Comparison of ENCODE assay signal across 7 mouse cellular contexts in genomic region chr9:61558621-61559020, GRCm38 (mm10).
A peak's percentile ranks its signal among the peaks of the same experiment; 100 is the strongest.
DNase-seq lines count a peak whose midpoint lies in the region; ATAC-seq lines count a peak whose summit lies in the region.

No protein-coding gene starts in this region.

- H3K4me2 ChIP-seq in neural tube, embryonic 13.5 days, result no peak overlapping the region
- no peak overlapping the region for H3K4me2 ChIP-seq in neural tube, embryonic 14.5 days (ENCODE audit: low read depth, low read length)

- H3K27ac ChIP-seq in neural tube, embryonic 13.5 days (replicated peaks), result no peak overlapping the region
- H3K27ac ChIP-seq in neural tube, embryonic 14.5 days (ENCODE audit: low read depth, low read length), result no peak overlapping the region

- H3K4me3 ChIP-seq in neural tube, embryonic 13.5 days, result no peak overlapping the region
- H3K4me3 ChIP-seq in neural tube, embryonic 14.5 days (ENCODE audit: low read depth, low read length), result no peak overlapping the region

- no peaks in the 10 kb centered on the region for H3K36me3 ChIP-seq in neural tube, embryonic 13.5 days
- no peaks in the 10 kb centered on the region for H3K36me3 ChIP-seq in neural tube, embryonic 14.5 days (ENCODE audit: control insufficient read depth, insufficient read depth, low read length)

- no peaks in the 10 kb centered on the region for H3K9me3 ChIP-seq in neural tube, embryonic 13.5 days
- H3K9me3 ChIP-seq in neural tube, embryonic 14.5 days (ENCODE audit: control insufficient read depth, low read length), result no peaks in the 10 kb centered on the region

- no peak for DNase-seq in neural tube, embryonic 10.5 days (ENCODE audit: extremely low spot score, low spot score)
- peak; percentile 32 for DNase-seq in fibroblast of lung, adult 2 months (ENCODE audit: low read depth)
- peak; percentile 74 to 76 for DNase-seq in heart, adult 9 months (ENCODE audit: low spot score in 2 of 2)
- DNase-seq in thymus, postnatal 0 days (ENCODE audit: low spot score), result no peak
- DNase-seq in right cerebral cortex, postnatal 25 days, result no peak

- peaks cover 46% of the 10 kb centered on the region for H3K4me1 ChIP-seq in neural tube, embryonic 13.5 days (replicated peaks)
- peaks cover 17% of the 10 kb centered on the region for H3K4me1 ChIP-seq in neural tube, embryonic 14.5 days (ENCODE audit: control insufficient read depth, insufficient read depth, low read length)

- 64% methylated on average over 10 of the region's 10 CpGs for WGBS in neural tube, embryonic 13.5 days
- 63% methylated on average over 10 of the region's 10 CpGs for WGBS in neural tube, embryonic 14.5 days

- peaks cover 10% of the 10 kb centered on the region; the same call in 1 of the 2 replicates for H3K27me3 ChIP-seq in neural tube, embryonic 13.5 days
- H3K27me3 ChIP-seq in neural tube, embryonic 14.5 days (ENCODE audit: control insufficient read depth, insufficient read depth, low read length), result no peaks in the 10 kb centered on the region

- no peak overlapping the region for H3K9ac ChIP-seq in neural tube, embryonic 13.5 days
- H3K9ac ChIP-seq in neural tube, embryonic 14.5 days (replicated peaks; ENCODE audit: low read depth, low read length), result no peak overlapping the region

- peak; percentile 66; the same call in 1 of the 2 replicates for ATAC-seq in neural tube, embryonic 13.5 days (ENCODE audit: low read depth)
- peak; percentile 56; the same call in 1 of the 2 replicates for ATAC-seq in neural tube, embryonic 14.5 days (ENCODE audit: low read depth)

Comparison
In these comparisons a context has a peak if more than half of its experiments do, and no peak if none do; other contexts are left out.
1. DNase-seq: peak in fibroblast of lung, adult 2 months (single experiment) and heart, adult 9 months (2 of 2); none in neural tube, embryonic 10.5 days (single experiment), thymus, postnatal 0 days (single experiment) and right cerebral cortex, postnatal 25 days (single experiment).